Mouse (Mus musculus) T-cell, adult 66 days (primary cell): Measurements from ENCODE around the gene Ncl. TPM values are rescaled to one million over a fixed set of nuclear protein-coding genes. Genes with fewer than 3 reads are reported as not detected.

ENCODE experiments used
- total RNA-seq, 2 experiments: library from RNA; stranded (reverse); gene quantifications; 3 replicates in 1 of 2; 4 replicates in 1 of 2; pipeline ENCODE4 v1.2.4; 2023

Gene Ncl
- 100 to 1,000 TPM; 482 to 558 TPM for total RNA-seq

DNA sequence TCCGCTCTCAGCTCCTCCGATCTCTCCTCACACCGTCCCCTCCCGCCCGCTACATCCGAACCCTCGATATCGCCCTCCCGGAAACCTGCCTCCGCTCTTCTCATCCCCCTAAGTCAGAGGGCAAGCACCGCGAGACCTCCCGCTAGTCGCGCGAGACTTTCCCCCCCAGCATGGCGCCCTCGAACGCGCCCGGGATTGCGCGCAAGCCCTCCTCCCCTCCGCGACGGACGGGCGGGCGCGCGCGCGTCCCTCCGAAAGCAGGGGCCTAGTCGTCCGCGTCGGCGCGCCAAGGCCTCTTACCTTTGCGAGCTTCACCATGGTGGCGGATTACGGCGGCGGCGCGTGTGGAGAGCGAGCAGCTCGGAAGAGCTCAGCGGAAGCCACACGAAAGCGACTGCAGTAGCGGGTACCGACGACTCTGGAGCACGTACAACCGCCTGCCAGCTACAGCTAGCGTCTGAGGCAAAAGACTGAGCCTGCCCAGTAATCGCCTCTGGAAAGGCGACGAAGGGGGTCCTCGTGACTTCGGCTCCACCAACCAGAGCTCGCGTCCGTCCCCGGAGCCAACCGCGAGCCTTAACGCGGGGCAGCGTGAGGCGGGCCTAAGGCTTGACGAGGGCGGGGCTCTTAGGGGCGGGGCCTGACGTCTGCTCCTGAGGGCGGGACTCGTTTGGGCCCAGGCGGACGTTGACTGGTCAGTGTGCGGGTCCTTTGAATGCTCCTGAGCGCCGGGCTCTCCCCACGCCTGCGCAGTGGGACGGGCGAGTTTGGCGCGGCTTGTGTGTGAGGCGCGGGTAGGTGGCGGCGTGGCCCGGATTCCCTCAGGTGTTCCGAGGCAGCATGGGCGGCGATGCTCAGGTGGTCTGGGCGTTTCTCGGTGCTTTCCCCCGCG is at the start of gene Ncl:
TSS of gene Ncl (minus strand) at position 495 of the 892 bp plus-strand sequence.

DNA sequence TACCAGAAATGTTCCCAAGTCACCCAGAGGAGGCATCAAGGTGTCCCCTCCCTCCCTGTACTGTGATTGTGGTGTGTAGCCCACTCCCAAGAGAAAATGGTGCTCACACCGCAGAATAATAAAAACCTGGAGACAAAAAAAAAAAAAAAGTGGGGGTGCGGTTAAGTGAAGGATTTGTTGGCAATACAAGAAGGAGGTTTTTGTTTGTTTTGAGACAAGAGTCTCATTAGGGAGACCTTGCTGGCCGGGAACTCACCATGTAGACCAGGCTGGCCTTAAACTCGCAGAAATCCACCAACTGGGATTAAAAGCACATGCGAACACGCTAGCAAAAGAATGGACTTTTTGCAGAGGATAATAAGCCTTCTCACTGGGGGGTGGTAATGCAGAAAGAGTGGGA is 56.7 kb downstream of the Ncl start, which contains the start of gene B3gnt7:
TSS of gene B3gnt7 (plus strand) at position 301 of the 400 bp plus-strand sequence.

Other genes starting within 250 kb of the Ncl start
- not detected for gene Htr2b, start 247.4 kb downstream of the Ncl start, total RNA-seq
- gene Gm21972, start 225.8 kb downstream of the Ncl start, total RNA-seq: not detected
- gene Armc9, start 204.6 kb downstream of the Ncl start, total RNA-seq: 10 to 100 TPM; 11.1 to 12.7 TPM
- gene B3gnt7, start 56.6 kb downstream of the Ncl start, total RNA-seq: under 1 TPM in 1 of 2 experiments, not detected in 1; 0.30 TPM
- 1 to 10 TPM; 1.2 to 1.8 TPM for gene Nmur1, start 66.8 kb upstream of the Ncl start, total RNA-seq
- not detected for gene Tex44, start 66.9 kb upstream of the Ncl start, total RNA-seq
- 1,000 to 10,000 TPM; 1,254 to 1,333 TPM for gene Ptma, start 167.3 kb upstream of the Ncl start, total RNA-seq
- 10 to 100 TPM; 21.2 to 21.4 TPM for gene Pde6d, start 223.2 kb upstream of the Ncl start, total RNA-seq
- gene Cops7b, start 223.5 kb upstream of the Ncl start, total RNA-seq: 10 to 100 TPM; 12.2 to 14.0 TPM